Mouse (Mus musculus): ENCODE results near the gene Fam173b. TPM values are rescaled to one million over a fixed set of nuclear protein-coding genes. Genes with fewer than 3 reads are reported as not detected.

Fam173b gene
- total RNA-seq (2023), result 9.3 to 12.9 TPM (median 12.1 TPM) in 4 replicates

GRCm38 (mm10) chr15:31601646-31602374 lies at the start of gene Fam173b, which contains the start of gene Cct5:
Gene Fam173b (plus strand): TSS chr15:31601852.
Gene Cct5 (minus strand): TSS chr15:31601804.

GRCm38 (mm10) chr15:31565184-31565583 lies 36.5 kb upstream of the Fam173b start, which contains the start of gene Cmbl:
Gene Cmbl (plus strand): TSS chr15:31565389.

Other genes with a start within 250 kb of the Fam173b start
- 15.5 to 21.0 TPM (median 19.9 TPM) in 4 replicates for gene Ankrd33b, start 234.1 kb upstream of the Fam173b start, total RNA-seq (2023)
- 1.1 to 1.9 TPM (median 1.5 TPM) in 4 replicates for gene Ropn1l, start 148.1 kb upstream of the Fam173b start, total RNA-seq (2023)
- gene March6, start 70.8 kb upstream of the Fam173b start, total RNA-seq (2023), result 53.9 to 59.7 TPM (median 57.4 TPM) in 4 replicates
- not detected in 4 replicates for gene Cmbl, start 36.5 kb upstream of the Fam173b start, total RNA-seq (2023)
- 188 to 210 TPM (median 206 TPM) in 4 replicates for gene Cct5, start within 50 bp of the Fam173b start, total RNA-seq (2023)

Measured in B cell, adult 62 days (primary cell).